Mouse (Mus musculus): ENCODE data around the gene Sh3rf3. TPM values are rescaled to one million over a fixed set of nuclear protein-coding genes. Genes with fewer than 3 reads are reported as not detected.

The Sh3rf3 gene
- 6.0 and 7.3 TPM in 2 replicates for polyA plus RNA-seq (2012; rRNA removed)

DNA sequence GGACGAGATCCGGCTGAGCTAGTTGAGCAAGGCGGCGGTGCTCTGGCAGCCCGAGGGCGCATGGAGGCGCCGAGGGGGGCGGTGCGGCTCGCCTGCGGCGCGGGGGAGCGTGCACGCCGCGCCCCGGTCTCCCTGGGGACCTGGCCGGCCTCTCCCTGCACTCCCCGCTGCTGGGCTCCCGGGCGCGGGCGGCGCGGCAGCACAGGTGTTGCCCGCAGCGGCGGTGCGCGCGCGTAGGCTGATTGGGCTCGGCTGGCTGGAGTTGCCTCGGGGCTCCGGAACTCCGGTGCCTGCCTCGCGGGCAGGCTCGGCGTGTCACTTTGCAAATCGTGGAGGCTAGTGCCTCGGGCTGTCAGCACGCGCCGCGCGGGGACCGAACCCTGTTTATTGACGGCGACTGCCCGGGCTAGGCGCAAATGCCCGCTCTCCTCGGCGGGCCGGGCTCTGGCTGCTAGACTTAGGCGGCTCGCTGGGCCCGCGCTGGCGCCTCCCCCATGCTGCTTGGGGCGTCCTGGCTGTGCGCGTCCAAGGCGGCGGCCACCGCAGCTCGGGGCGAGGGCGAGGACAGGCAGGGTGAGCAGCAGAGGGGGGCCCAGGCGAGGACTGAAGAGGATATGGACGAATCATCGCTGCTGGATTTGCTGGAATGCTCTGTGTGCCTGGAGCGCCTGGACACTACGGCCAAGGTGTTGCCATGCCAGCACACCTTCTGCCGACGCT is at the start of gene Sh3rf3:
TSS of gene Sh3rf3 (plus strand) at position 279 of the 720 bp plus-strand sequence.
- WGBS = 1% methylated on average over 79 of the region's 79 CpGs
- TF ChIP-seq CTCF (IDR thresholded peaks at IDR 0.05; ENCODE audit: borderline replicate concordance, control insufficient read depth, extremely low read depth, insufficient read depth, low read length, poor library complexity) (no peak), POLR2A (IDR thresholded peaks at IDR 0.05; ENCODE audit: control insufficient read depth, extremely low read depth, insufficient read depth, low read length, poor library complexity) (no peak)
- H3K4me1 ChIP-seq (replicated peaks; ENCODE audit: control insufficient read depth, insufficient read depth, low read length) = no peaks in the 10 kb centered on the region
- peaks cover 5% of the 10 kb centered on the region; the same call in 1 of the 2 replicates for H3K27me3 ChIP-seq (ENCODE audit: control insufficient read depth, insufficient read depth, low read length)
- no peak within 1 kb of the TSS for H3K27ac ChIP-seq (ENCODE audit: control insufficient read depth, insufficient read depth, low read length)
- no peaks in the 10 kb centered on the region for H3K36me3 ChIP-seq (ENCODE audit: control insufficient read depth, insufficient read depth, low read length)
- no peak for DNase-seq
- H3K4me3 ChIP-seq (ENCODE audit: control insufficient read depth, insufficient read depth, low read length) = peak within 1 kb of the TSS; percentile 32; the same call in 1 of the 2 replicates

DNA sequence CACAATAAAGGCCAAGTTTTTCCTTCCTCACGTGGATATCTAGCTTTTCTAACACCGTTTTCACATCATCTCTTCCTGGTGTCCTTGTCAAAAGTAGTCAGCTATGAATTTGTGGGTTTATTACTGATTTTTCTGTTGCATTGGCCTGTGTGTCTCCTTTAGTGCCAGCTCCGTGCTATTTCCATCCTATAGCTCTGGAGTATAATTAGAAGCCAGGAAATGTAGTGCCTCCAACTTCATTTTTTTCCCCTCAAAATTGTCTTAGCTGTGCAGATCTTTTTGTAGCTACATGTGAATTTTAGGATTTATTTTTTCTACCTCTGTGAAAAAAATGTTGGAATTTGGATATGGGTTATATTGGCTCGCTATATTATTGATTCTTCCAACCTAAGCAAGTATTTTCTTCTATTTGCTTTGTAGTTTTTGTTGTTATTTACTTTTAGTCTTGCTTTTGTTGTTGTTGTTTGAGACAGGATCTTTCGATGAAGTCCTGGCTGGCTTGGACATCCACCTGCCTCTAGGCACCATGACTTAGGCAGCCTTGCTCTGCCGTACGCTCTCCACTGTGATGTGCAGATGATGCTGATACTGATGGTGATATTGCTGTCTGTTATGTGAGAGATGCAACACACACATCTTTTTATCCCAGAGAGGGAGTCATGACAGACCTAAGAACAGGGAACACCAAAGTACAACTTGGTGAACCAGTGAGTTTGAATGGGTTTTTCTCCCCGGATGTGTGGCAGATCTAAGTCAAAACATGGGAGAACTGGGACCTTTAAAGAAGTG is 24.5 kb upstream of the Sh3rf3 start:
- Histone ChIP-seq H3K36me3 (ENCODE audit: control insufficient read depth, insufficient read depth, low read length) (no peaks in the 10 kb centered on the region), H3K4me3 (ENCODE audit: control insufficient read depth, insufficient read depth, low read length) (no peak overlapping the region), H3K27me3 (ENCODE audit: control insufficient read depth, insufficient read depth, low read length) (no peaks in the 10 kb centered on the region), H3K27ac (ENCODE audit: control insufficient read depth, insufficient read depth, low read length) (no peak overlapping the region), H3K4me1 (replicated peaks; ENCODE audit: control insufficient read depth, insufficient read depth, low read length) (no peaks in the 10 kb centered on the region)
- TF ChIP-seq CTCF (IDR thresholded peaks at IDR 0.05; ENCODE audit: borderline replicate concordance, control insufficient read depth, extremely low read depth, insufficient read depth, low read length, poor library complexity) (no peak), POLR2A (IDR thresholded peaks at IDR 0.05; ENCODE audit: control insufficient read depth, extremely low read depth, insufficient read depth, low read length, poor library complexity) (no peak)
- WGBS = 95% methylated on average over 8 of the region's 8 CpGs
- no peak for DNase-seq

DNA sequence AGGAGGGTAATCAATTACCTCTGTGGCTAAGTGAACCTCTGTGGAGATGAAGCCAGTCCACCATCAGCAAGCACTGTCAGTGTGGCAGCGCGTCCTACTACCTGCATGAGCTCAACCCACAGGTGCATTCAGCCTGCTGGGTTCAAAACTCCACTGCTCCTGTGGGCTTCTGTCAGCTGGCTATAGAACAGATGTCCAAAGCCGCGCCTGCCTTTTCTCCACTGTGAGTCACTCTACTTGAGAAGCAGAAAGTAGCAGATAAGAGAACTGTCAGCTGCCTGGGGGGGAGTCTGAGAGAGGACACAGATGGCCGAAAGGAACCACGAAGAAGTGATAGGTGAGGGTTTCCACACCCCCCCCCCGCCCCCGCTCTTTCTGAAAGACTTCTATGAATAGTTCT is 15.6 kb upstream of the Sh3rf3 start:
- DNase-seq = no peak
- WGBS = 91% methylated on average over 8 of the region's 8 CpGs
- no peaks in the 10 kb centered on the region for H3K4me1 ChIP-seq (replicated peaks; ENCODE audit: control insufficient read depth, insufficient read depth, low read length)
- no peak overlapping the region for H3K27ac ChIP-seq (ENCODE audit: control insufficient read depth, insufficient read depth, low read length)
- no peaks in the 10 kb centered on the region for H3K36me3 ChIP-seq (ENCODE audit: control insufficient read depth, insufficient read depth, low read length)
- H3K27me3 ChIP-seq (ENCODE audit: control insufficient read depth, insufficient read depth, low read length) = no peaks in the 10 kb centered on the region
- no peak overlapping the region for H3K4me3 ChIP-seq (ENCODE audit: control insufficient read depth, insufficient read depth, low read length)
- no peak for TF ChIP-seq POLR2A (IDR thresholded peaks at IDR 0.05; ENCODE audit: control insufficient read depth, extremely low read depth, insufficient read depth, low read length, poor library complexity)
- no peak for TF ChIP-seq CTCF (IDR thresholded peaks at IDR 0.05; ENCODE audit: borderline replicate concordance, control insufficient read depth, extremely low read depth, insufficient read depth, low read length, poor library complexity)

DNA sequence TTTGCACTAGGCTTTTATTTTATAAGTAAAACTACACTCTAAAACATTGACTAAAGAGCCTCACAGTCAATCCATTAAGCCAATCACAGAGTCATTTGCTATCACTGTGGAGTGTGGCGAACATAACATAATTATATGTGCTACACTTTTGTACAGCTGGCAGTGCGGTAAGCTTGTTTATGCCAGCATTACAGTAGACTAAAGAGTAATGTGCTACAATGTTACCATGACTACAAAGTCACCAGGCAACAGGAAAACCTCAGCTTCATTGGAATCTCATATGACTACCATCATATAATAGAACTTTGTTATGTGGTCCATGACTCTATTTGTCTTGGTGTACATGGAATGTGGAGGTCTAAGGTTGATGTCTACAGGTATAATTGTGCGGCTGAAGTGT is 15.0 kb upstream of the Sh3rf3 start:
- Histone ChIP-seq H3K36me3 (ENCODE audit: control insufficient read depth, insufficient read depth, low read length) (no peaks in the 10 kb centered on the region), H3K27me3 (ENCODE audit: control insufficient read depth, insufficient read depth, low read length) (no peaks in the 10 kb centered on the region), H3K4me3 (ENCODE audit: control insufficient read depth, insufficient read depth, low read length) (no peak overlapping the region), H3K27ac (ENCODE audit: control insufficient read depth, insufficient read depth, low read length) (no peak overlapping the region), H3K4me1 (replicated peaks; ENCODE audit: control insufficient read depth, insufficient read depth, low read length) (no peaks in the 10 kb centered on the region)
- WGBS = over 99% methylated on average over 3 of the region's 3 CpGs
- no peak for TF ChIP-seq CTCF (IDR thresholded peaks at IDR 0.05; ENCODE audit: borderline replicate concordance, control insufficient read depth, extremely low read depth, insufficient read depth, low read length, poor library complexity)
- no peak for DNase-seq

DNA sequence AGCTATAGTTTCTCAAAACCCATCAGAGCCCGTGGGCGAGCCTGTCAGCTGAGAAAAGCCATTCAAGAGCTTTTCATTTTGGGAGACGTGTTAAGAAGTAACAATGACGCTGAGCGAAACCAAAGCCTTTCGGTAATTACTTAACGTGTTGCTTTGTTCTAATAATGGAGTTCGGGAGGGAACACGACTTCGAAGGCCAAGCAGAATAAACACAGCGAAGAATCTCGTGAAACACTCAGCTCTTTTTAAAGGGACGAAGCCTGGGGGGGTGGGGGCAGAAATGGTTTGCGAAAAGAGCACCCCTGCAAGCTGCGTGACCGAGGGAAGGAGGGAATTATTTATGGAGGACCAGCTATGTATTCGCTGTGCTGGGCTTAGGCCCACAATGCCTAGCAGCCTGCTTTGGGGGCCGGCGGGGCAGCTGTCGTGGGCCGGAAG is 12.1 kb upstream of the Sh3rf3 start:
- Histone ChIP-seq H3K27me3 (ENCODE audit: control insufficient read depth, insufficient read depth, low read length) (no peaks in the 10 kb centered on the region), H3K4me1 (replicated peaks; ENCODE audit: control insufficient read depth, insufficient read depth, low read length) (no peaks in the 10 kb centered on the region), H3K36me3 (ENCODE audit: control insufficient read depth, insufficient read depth, low read length) (no peaks in the 10 kb centered on the region), H3K27ac (ENCODE audit: control insufficient read depth, insufficient read depth, low read length) (no peak overlapping the region), H3K4me3 (ENCODE audit: control insufficient read depth, insufficient read depth, low read length) (no peak overlapping the region)
- DNase-seq = no peak
- 92% methylated on average over 21 of the region's 21 CpGs for WGBS
- TF ChIP-seq POLR2A (IDR thresholded peaks at IDR 0.05; ENCODE audit: control insufficient read depth, extremely low read depth, insufficient read depth, low read length, poor library complexity) (no peak), CTCF (IDR thresholded peaks at IDR 0.05; ENCODE audit: borderline replicate concordance, control insufficient read depth, extremely low read depth, insufficient read depth, low read length, poor library complexity) (no peak)

DNA sequence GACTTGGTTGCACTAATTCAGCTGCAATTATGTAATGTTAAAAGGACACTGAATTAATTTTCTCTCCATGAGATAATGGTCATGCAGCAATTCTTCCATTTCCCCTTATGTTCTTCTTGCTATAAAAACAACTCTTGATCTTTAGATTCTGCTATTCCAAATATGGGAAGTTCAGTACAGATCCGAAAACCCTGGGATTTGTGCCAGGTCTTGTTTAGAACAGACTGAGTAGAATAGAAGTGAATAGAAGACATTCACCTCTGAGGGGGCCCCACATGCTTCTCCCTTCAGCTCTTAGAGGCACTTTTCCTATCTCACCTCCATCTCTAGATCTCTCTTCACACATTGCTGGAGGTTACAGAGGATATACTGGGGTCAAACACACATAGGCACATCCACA is 10.8 kb upstream of the Sh3rf3 start:
- DNase-seq = no peak
- no peak overlapping the region for H3K4me3 ChIP-seq (ENCODE audit: control insufficient read depth, insufficient read depth, low read length)

More for the DNA sequence above, 10.8 kb upstream of the Sh3rf3 start:
- no peaks in the 10 kb centered on the region for H3K4me1 ChIP-seq (replicated peaks; ENCODE audit: control insufficient read depth, insufficient read depth, low read length)
- 74% methylated on average over 1 of the region's 1 CpGs for WGBS
- no peak overlapping the region for H3K27ac ChIP-seq (ENCODE audit: control insufficient read depth, insufficient read depth, low read length)
- H3K36me3 ChIP-seq (ENCODE audit: control insufficient read depth, insufficient read depth, low read length) = no peaks in the 10 kb centered on the region
- H3K27me3 ChIP-seq (ENCODE audit: control insufficient read depth, insufficient read depth, low read length) = no peaks in the 10 kb centered on the region
- TF ChIP-seq POLR2A (IDR thresholded peaks at IDR 0.05; ENCODE audit: control insufficient read depth, extremely low read depth, insufficient read depth, low read length, poor library complexity) (no peak), CTCF (IDR thresholded peaks at IDR 0.05; ENCODE audit: borderline replicate concordance, control insufficient read depth, extremely low read depth, insufficient read depth, low read length, poor library complexity) (no peak)
